Mouse (Mus musculus) embryonic stem cell, embryonic (primary cell): ENCODE results near the gene Adipoq.

Experiments
- CTCF ChIA-PET, 4 experiments: fragments of 300-600 bp in 2 of 4; fragments of 350-600 bp in 2 of 4; sonication (Branson Sonifier 250); formaldehyde crosslinking; loops; one replicate each; lab custom pipeline; 2022; ENCODE audit warnings: inconsistent platforms in 2 of 4; lab: Charles Lee
- POLR2A ChIA-PET, 4 experiments: fragments of 300-600 bp in 2 of 4; fragments of 350-600 bp in 2 of 4; sonication (Branson Sonifier 250); formaldehyde crosslinking; loops; one replicate each; lab custom pipeline; 2022; ENCODE audit warnings: antibody characterized with exemption in 4 of 4, inconsistent platforms in 1 of 4; lab: Charles Lee

Gene Adipoq

GRCm38 (mm10) chr16:23109350-23110280 is 36.7 kb upstream of the Adipoq start:
- POLR2A ChIA-PET = interaction anchor here (0.6 to 11.3 kb wide), 40 partner anchors 7 to 1864 kb away, joined by 3 to 588 read pairs (median 6); partner anchors contain the start of genes Rfc4 (in 4 of the 4), Dnajb11 (in 1 of the 4) and Tbccd1 (in 1 of the 4)
- CTCF ChIA-PET = no interaction called here

- ChIA-PET CTCF (no interaction called here), POLR2A (interaction anchor here (0.6 to 11.3 kb wide), 15 partner anchors 9 to 548 kb away, joined by 3 to 588 read pairs (median 21); partner anchors contain the start of gene Rfc4 (in 2 of the 4))
These were observed 34.0 kb upstream of the Adipoq start for GRCm38 (mm10) chr16:23112348-23112747.

- ChIA-PET POLR2A (interaction anchor here (0.5 to 11.3 kb wide), 18 partner anchors 9 to 548 kb away, joined by 3 to 588 read pairs (median 16); partner anchors contain the start of gene Rfc4 (in 2 of the 4)), CTCF (no interaction called here)
These were observed 33.4 kb upstream of the Adipoq start for GRCm38 (mm10) chr16:23112861-23113435.

- CTCF ChIA-PET = interaction anchor here in 3 of 4 experiments (0.6 to 1.0 kb wide), 3 partner anchors 14 to 25 kb away, joined by 3 to 9 read pairs (median 3); no protein-coding TSS in a partner anchor
- POLR2A ChIA-PET = interaction anchor here (0.6 to 11.3 kb wide), 22 partner anchors 9 to 1041 kb away, joined by 3 to 588 read pairs (median 13); partner anchors contain the start of gene Rfc4 (in 3 of the 4)
These were observed 32.4 kb upstream of the Adipoq start for GRCm38 (mm10) chr16:23113903-23114302.

- ChIA-PET POLR2A (interaction anchor here (0.6 to 11.3 kb wide), 23 partner anchors 10 to 1041 kb away, joined by 3 to 588 read pairs (median 12); partner anchors contain the start of gene Rfc4 (in 4 of the 4)), CTCF (interaction anchor here in 3 of 4 experiments (0.6 to 1.0 kb wide), 3 partner anchors 15 to 26 kb away, joined by 3 to 9 read pairs (median 3); no protein-coding TSS in a partner anchor)
These were observed 31.8 kb upstream of the Adipoq start for GRCm38 (mm10) chr16:23114339-23115171.

- POLR2A ChIA-PET = interaction anchor here (0.9 to 11.3 kb wide), 15 partner anchors 7 to 253 kb away, joined by 3 to 588 read pairs (median 43); partner anchors contain the start of genes Eif4a2 (in 3 of the 4) and Rfc4 (in 1 of the 4)
- CTCF ChIA-PET = no interaction called here
These were observed 30.9 kb upstream of the Adipoq start for GRCm38 (mm10) chr16:23115486-23115885.

GRCm38 (mm10) chr16:23117173-23117572 is 29.2 kb upstream of the Adipoq start:
- CTCF ChIA-PET = no interaction called here
- POLR2A ChIA-PET = interaction anchor here in 2 of 4 experiments (1.0 to 11.3 kb wide), 7 partner anchors 9 to 27 kb away, joined by 3 to 588 read pairs (median 295); partner anchors contain the start of genes Eif4a2 (in 2 of the 2) and Rfc4 (in 1 of the 2)

GRCm38 (mm10) chr16:23122446-23122845 is 23.9 kb upstream of the Adipoq start:
- ChIA-PET CTCF (interaction anchor here in 2 of 4 experiments (0.6 to 0.9 kb wide), 4 partner anchors 15 to 1133 kb away, joined by 3 to 5 read pairs (median 3); partner anchors contain the start of gene Eif4a2 (in 1 of the 2)), POLR2A (interaction anchor here in 3 of 4 experiments (0.6 to 13.5 kb wide), 11 partner anchors 11 to 1155 kb away, joined by 3 to 373 read pairs (median 6); partner anchors contain the start of gene Eif4a2 (in 2 of the 3))

- ChIA-PET POLR2A (interaction anchor here in 3 of 4 experiments (0.6 to 13.5 kb wide), 10 partner anchors 11 to 218 kb away, joined by 3 to 373 read pairs (median 6); partner anchors contain the start of gene Eif4a2 (in 2 of the 3)), CTCF (interaction anchor here in 2 of 4 experiments (0.6 to 0.9 kb wide), 4 partner anchors 15 to 1134 kb away, joined by 3 to 13 read pairs (median 3); partner anchors contain the start of gene Eif4a2 (in 1 of the 2))
These were observed 23.2 kb upstream of the Adipoq start for GRCm38 (mm10) chr16:23123104-23123503.

- POLR2A ChIA-PET = interaction anchor here in 2 of 4 experiments (1.2 to 13.5 kb wide), 9 partner anchors 11 to 52 kb away, joined by 3 to 373 read pairs (median 105); partner anchors contain the start of gene Eif4a2 (in 2 of the 2)
- CTCF ChIA-PET = no interaction called here
These were observed 21.9 kb upstream of the Adipoq start for GRCm38 (mm10) chr16:23124398-23124797.

GRCm38 (mm10) chr16:23127311-23127672 is 19.0 kb upstream of the Adipoq start:
- POLR2A ChIA-PET = interaction anchor here (0.7 to 13.5 kb wide), 42 partner anchors 9 to 719 kb away, joined by 3 to 373 read pairs (median 6); partner anchors contain the start of genes Eif4a2 (in 4 of the 4), Dnajb11 (in 1 of the 4) and Tbccd1 (in 1 of the 4)

GRCm38 (mm10) chr16:23127673-23128375 is 18.5 kb upstream of the Adipoq start, which contains the start of gene Rfc4:
TSS of gene Rfc4 (minus strand) at chr16:23127737.
- ChIA-PET POLR2A (interaction anchor here (0.6 to 13.5 kb wide), 60 partner anchors 9 to 865 kb away, joined by 3 to 373 read pairs (median 5); partner anchors contain the start of genes Eif4a2 (in 4 of the 4), Dnajb11 (in 2 of the 4), Tbccd1 (in 2 of the 4) and Adipoq (in 1 of the 4)), CTCF (interaction anchor here (0.5 to 2.2 kb wide), 10 partner anchors 32 to 320 kb away, joined by 3 to 18 read pairs (median 4); no protein-coding TSS in a partner anchor)

More at GRCm38 (mm10) chr16:23127311-23127672, 19.0 kb upstream of the Adipoq start:
- CTCF ChIA-PET = interaction anchor here (0.7 to 2.2 kb wide), 7 partner anchors 37 to 81 kb away, joined by 3 to 18 read pairs (median 4); no protein-coding TSS in a partner anchor

GRCm38 (mm10) chr16:23130303-23130702 is 16.0 kb upstream of the Adipoq start:
- ChIA-PET CTCF (interaction anchor here in 1 of 4 experiments (0.6 kb wide), 1 partner anchor 326 kb away, joined by 3 read pairs; no protein-coding TSS in a partner anchor), POLR2A (interaction anchor here (0.7 to 13.5 kb wide), 7 partner anchors 18 to 781 kb away, joined by 3 to 373 read pairs (median 10); partner anchors contain the start of gene Eif4a2 (in 1 of the 4))

GRCm38 (mm10) chr16:23132336-23132735 is 14.0 kb upstream of the Adipoq start:
- POLR2A ChIA-PET = interaction anchor here in 2 of 4 experiments (0.7 to 13.5 kb wide), 5 partner anchors 21 to 54 kb away, joined by 3 to 373 read pairs (median 6); partner anchors contain the start of gene Eif4a2 (in 1 of the 2)

More at GRCm38 (mm10) chr16:23132336-23132735, 14.0 kb upstream of the Adipoq start:
- CTCF ChIA-PET = interaction anchor here in 1 of 4 experiments (0.8 kb wide), 1 partner anchor 44 kb away, joined by 3 read pairs; no protein-coding TSS in a partner anchor
